Mouse (Mus musculus): ENCODE results near the gene Dhdds. TPM values are rescaled to one million over a fixed set of nuclear protein-coding genes. Genes with fewer than 3 reads are reported as not detected.

Gene Dhdds
- 10.2 TPM for polyA plus RNA-seq (2014; fragmentation: Illumina TruSeq; extraction: RNeasy Lipid Tissue Mini Kit (QIAGEN cat#74804); ENCODE audit: low replicate concordance)

DNA sequence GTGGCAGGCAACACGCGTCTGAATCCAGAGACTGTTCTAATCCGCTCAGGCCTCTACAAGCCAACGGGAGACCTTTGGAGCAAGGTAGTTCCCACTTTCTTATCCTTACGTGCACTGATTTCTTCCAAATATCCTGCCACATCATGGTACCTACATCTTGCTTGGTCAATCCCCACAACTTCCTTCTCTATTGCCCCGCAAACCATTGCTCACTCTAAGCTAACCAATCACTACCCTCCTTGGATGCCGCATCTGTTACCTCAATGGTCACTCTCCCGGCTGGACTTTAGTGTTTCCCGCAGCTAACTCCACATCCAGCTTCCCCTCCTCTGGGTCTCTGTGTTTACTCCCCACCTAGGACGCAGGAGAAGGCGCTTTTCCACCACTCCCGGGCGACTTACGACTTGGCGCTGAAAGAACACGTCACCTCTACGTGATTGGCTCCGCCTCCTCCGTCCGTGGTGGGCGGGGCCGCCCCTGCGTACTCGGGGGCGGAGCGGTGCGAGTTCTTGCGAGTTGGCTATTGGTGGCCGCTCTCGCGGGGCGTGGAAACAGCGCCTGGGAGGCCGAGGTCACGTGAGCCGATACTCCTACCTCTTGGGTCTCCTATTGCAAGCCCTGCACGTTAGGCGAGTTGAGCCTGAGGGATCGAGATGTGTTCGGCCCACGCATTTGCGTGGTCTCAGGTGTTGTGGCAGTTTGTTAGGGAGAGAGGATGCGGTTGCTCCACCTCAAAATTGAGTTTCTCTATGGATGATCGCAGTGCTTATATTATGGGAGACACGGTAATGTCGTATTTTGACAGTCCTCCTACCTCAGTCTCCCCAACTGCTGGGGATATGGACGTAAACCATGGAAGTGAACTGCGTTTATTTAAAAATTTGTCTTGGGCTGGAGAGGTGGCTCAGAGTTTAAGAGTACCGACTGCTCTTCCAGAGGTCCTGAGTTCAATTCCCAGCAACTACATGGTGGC, at the start of gene Dhdds:
Gene Dhdds (minus strand): TSS at position 453 of the 973 bp plus-strand sequence.

DNA sequence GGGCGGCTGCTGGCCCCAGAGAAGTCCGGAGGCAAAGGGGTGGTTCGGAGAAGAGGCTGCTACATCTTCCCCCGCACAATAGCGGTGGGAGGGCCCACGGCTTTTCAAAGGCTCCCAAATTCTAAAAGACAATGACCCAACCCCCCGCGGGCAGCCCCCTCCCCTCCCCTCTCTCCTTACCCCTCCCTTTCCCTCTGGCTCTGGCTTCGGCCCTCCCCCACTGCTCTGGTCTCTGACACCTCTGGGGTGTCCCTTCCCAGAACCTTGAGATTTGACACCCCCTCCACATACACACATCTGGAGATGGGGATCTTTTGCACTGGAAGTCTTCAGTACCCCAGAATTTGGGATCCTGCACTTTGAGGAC, 18.0 kb upstream of the Dhdds start, which contains the start of gene Lin28a:
Gene Lin28a (minus strand): TSS at position 63 of the 367 bp plus-strand sequence.

DNA sequence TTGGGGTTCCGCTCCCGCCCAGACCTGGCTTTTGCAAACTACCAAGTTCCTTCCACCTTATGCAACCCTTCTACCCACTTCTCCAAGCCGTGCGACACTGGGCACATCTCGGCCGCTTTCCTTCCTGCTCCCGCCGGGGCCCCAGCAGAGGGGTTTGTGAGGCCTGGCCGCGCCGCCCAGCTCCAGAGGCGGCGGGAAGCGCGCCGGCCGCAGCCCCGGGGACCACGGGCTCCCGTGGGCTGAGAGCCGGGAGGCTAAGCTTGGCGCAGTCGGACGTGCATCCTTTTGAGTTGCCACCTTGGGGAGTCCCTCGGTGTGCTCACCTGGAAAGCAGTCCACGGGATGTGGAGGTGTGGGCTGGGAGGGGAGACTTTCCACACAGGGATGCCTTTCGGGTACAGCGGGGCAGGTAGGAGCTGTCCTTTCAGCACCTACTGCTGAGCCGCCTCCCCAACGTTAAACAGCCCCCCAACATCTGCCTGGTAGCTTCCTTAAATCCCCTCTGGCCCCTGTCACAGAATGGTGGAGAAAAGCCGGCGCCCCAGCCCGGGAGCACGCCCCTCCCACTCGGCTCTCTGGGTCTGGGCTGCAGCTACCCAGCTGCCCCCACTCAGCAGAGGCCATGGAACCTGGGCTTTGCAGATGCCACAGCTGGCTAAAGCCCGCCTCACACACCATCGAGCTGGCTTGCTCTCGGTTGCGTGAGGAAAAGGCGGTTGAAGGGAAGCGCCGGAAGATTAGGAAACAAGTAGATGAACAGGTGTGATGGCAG, 32.4 kb downstream of the Dhdds start, which contains the start of gene Hmgn2:
Gene Hmgn2 (minus strand): TSS at position 501 of the 772 bp plus-strand sequence.

Other genes starting within 250 kb of the Dhdds start
- gene Arid1a, start 244.1 kb downstream of the Dhdds start, polyA plus RNA-seq (2014; fragmentation: Illumina TruSeq; extraction: RNeasy Lipid Tissue Mini Kit (QIAGEN cat#74804); ENCODE audit: low replicate concordance), result 17.3 TPM
- gene Rps6ka1, start 113.1 kb downstream of the Dhdds start, polyA plus RNA-seq (2014; fragmentation: Illumina TruSeq; extraction: RNeasy Lipid Tissue Mini Kit (QIAGEN cat#74804); ENCODE audit: low replicate concordance), result 11.8 TPM
- gene Hmgn2, start 32.3 kb downstream of the Dhdds start, polyA plus RNA-seq (2014; fragmentation: Illumina TruSeq; extraction: RNeasy Lipid Tissue Mini Kit (QIAGEN cat#74804); ENCODE audit: low replicate concordance), result 296 TPM
- gene Lin28a, start 17.9 kb upstream of the Dhdds start, polyA plus RNA-seq (2014; fragmentation: Illumina TruSeq; extraction: RNeasy Lipid Tissue Mini Kit (QIAGEN cat#74804); ENCODE audit: low replicate concordance), result not detected
- not detected for gene Zfp683, start 52.9 kb upstream of the Dhdds start, polyA plus RNA-seq (2014; fragmentation: Illumina TruSeq; extraction: RNeasy Lipid Tissue Mini Kit (QIAGEN cat#74804); ENCODE audit: low replicate concordance)
- 4.2 TPM for gene Crybg2, start 59.9 kb upstream of the Dhdds start, polyA plus RNA-seq (2014; fragmentation: Illumina TruSeq; extraction: RNeasy Lipid Tissue Mini Kit (QIAGEN cat#74804); ENCODE audit: low replicate concordance)
- 51.9 TPM for gene Cd52, start 94.2 kb upstream of the Dhdds start, polyA plus RNA-seq (2014; fragmentation: Illumina TruSeq; extraction: RNeasy Lipid Tissue Mini Kit (QIAGEN cat#74804); ENCODE audit: low replicate concordance)
- gene Ubxn11, start 101.7 kb upstream of the Dhdds start, polyA plus RNA-seq (2014; fragmentation: Illumina TruSeq; extraction: RNeasy Lipid Tissue Mini Kit (QIAGEN cat#74804); ENCODE audit: low replicate concordance), result not detected
- gene Sh3bgrl3, start 127.9 kb upstream of the Dhdds start, polyA plus RNA-seq (2014; fragmentation: Illumina TruSeq; extraction: RNeasy Lipid Tissue Mini Kit (QIAGEN cat#74804); ENCODE audit: low replicate concordance), result 1.7 TPM
- 3.7 TPM for gene Cep85, start 186.2 kb upstream of the Dhdds start, polyA plus RNA-seq (2014; fragmentation: Illumina TruSeq; extraction: RNeasy Lipid Tissue Mini Kit (QIAGEN cat#74804); ENCODE audit: low replicate concordance)
- not detected for gene Gm7534, start 202.1 kb upstream of the Dhdds start, polyA plus RNA-seq (2014; fragmentation: Illumina TruSeq; extraction: RNeasy Lipid Tissue Mini Kit (QIAGEN cat#74804); ENCODE audit: low replicate concordance)
- gene Catsper4, start 226.5 kb upstream of the Dhdds start, polyA plus RNA-seq (2014; fragmentation: Illumina TruSeq; extraction: RNeasy Lipid Tissue Mini Kit (QIAGEN cat#74804); ENCODE audit: low replicate concordance), result not detected
- gene Cnksr1, start 237.5 kb upstream of the Dhdds start, polyA plus RNA-seq (2014; fragmentation: Illumina TruSeq; extraction: RNeasy Lipid Tissue Mini Kit (QIAGEN cat#74804); ENCODE audit: low replicate concordance), result 1.0 TPM
- gene E130218I03Rik, start 242.7 kb upstream of the Dhdds start, polyA plus RNA-seq (2014; fragmentation: Illumina TruSeq; extraction: RNeasy Lipid Tissue Mini Kit (QIAGEN cat#74804); ENCODE audit: low replicate concordance), result not detected
- gene Zfp593, start 244.7 kb upstream of the Dhdds start, polyA plus RNA-seq (2014; fragmentation: Illumina TruSeq; extraction: RNeasy Lipid Tissue Mini Kit (QIAGEN cat#74804); ENCODE audit: low replicate concordance), result 0.22 TPM
- gene Gm30191, start 246.0 kb upstream of the Dhdds start, polyA plus RNA-seq (2014; fragmentation: Illumina TruSeq; extraction: RNeasy Lipid Tissue Mini Kit (QIAGEN cat#74804); ENCODE audit: low replicate concordance), result not detected